Mouse (Mus musculus): Measurements from ENCODE around the gene Nme8. TPM values are rescaled to one million over a fixed set of nuclear protein-coding genes. Genes with fewer than 3 reads are reported as not detected.

Gene Nme8
- total and polyA plus RNA-seq, 2 experiments from 2014 or later: 0.17 TPM; not detected in 1

DNA sequence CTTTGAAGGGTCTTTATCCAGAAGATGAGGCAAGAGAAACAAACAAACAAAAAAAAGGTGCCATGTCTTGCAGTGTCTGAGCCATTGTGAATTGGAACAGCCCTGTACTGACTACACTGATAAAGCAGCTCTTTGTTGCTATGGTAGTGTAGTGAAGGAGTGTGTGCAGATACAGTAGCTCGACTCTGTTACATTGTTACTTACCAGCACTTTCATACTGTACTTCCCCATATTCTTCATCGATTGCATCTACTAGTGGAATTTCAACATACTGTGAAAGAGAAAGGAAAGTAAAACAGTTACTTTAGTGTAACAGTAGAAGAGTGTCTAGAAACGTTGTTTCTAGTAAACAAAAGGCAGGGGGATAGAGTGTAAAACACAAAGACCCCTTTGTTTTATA is 7.6 kb downstream of the Nme8 start:
- 70% methylated on average over 3 of the region's 3 CpGs for WGBS
- Histone ChIP-seq H3K4me2 (ENCODE audit: low read depth, low read length, poor library complexity, severe bottlenecking) (no peak overlapping the region), H3K36me3 (ENCODE audit: insufficient read depth, low read length) (no peaks in the 10 kb centered on the region), H3K27ac (ENCODE audit: low read depth, low read length) (no peak overlapping the region), H3K4me3 (ENCODE audit: low read depth, low read length) (no peak overlapping the region), H3K4me1 (ENCODE audit: insufficient read depth, low read length) (no peaks in the 10 kb centered on the region), H3K9me3 (ENCODE audit: low read length) (no peaks in the 10 kb centered on the region), H3K27me3 (ENCODE audit: insufficient read depth, low read length) (no peaks in the 10 kb centered on the region), H3K9ac (replicated peaks; ENCODE audit: low read length, poor library complexity, severe bottlenecking) (no peak overlapping the region)
- DNase-seq (ENCODE audit: low spot score) (no peak), ATAC-seq (ENCODE audit: low FRiP score) (no peak)
- TF ChIP-seq CTCF (IDR thresholded peaks at IDR 0.05): no peak

GRCm38 (mm10) chr13:19684007-19684406 is 13.6 kb downstream of the Nme8 start:
- TF ChIP-seq CTCF (IDR thresholded peaks at IDR 0.05): peak; percentile 93
- ATAC-seq (ENCODE audit: low FRiP score): no peak; the same call in 1 of the 2 replicates
- no peaks in the 10 kb centered on the region for H3K4me1 ChIP-seq (ENCODE audit: insufficient read depth, low read length)
- H3K27me3 ChIP-seq (ENCODE audit: insufficient read depth, low read length): no peaks in the 10 kb centered on the region
- no peaks in the 10 kb centered on the region for H3K9me3 ChIP-seq (ENCODE audit: low read length)
- 50% methylated on average over 2 of the region's 2 CpGs for whole genome bisulfite sequencing
- no peak overlapping the region for H3K27ac ChIP-seq (ENCODE audit: low read depth, low read length)
- H3K36me3 ChIP-seq (ENCODE audit: insufficient read depth, low read length): no peaks in the 10 kb centered on the region
- no peak overlapping the region for H3K4me3 ChIP-seq (ENCODE audit: low read depth, low read length)
- DNase-seq (ENCODE audit: low spot score): peak; percentile 77
- no peak overlapping the region for H3K4me2 ChIP-seq (ENCODE audit: low read depth, low read length, poor library complexity, severe bottlenecking)
- no peak overlapping the region for H3K9ac ChIP-seq (replicated peaks; ENCODE audit: low read length, poor library complexity, severe bottlenecking)

DNA sequence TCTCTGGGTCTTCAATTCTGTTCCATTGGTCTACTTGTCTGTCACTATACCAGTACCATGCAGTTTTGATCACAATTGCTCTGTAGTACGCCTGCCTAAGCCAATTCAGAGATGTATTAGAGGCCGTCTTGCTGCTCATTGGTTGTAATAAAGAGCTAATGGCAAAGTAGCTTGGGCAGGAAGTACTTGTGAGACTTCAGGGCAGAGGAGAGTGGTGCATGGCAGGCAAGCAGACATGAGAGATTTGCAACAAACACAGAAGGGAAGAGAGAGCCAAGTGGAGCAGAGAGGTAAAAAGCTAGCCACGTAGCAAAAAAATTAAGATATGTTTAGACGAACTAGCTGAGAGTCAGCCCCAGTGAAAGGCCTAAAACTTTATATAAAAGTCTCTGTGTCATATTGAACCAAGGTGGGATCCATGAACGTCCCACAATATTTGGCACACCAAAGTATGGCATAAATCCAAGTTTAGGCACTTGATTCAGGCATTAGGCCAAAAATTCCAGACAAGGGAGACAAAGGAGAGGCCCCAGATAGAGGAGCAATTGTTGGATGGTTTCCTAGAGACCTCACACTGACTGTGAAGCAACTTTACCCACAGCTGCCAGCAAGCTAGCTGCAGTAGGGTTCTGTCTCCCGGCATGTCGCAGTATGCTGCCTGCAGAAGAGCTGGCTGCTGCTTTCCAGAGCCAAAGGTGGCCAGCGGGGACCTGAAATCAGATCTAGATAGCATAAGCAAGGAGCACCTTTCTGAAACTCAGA is 14.5 kb downstream of the Nme8 start:
- WGBS: 48% methylated on average over 8 of the region's 8 CpGs
- TF ChIP-seq CTCF (IDR thresholded peaks at IDR 0.05): no peak
- no peak overlapping the region for H3K9ac ChIP-seq (replicated peaks; ENCODE audit: low read length, poor library complexity, severe bottlenecking)
- no peaks in the 10 kb centered on the region for H3K27me3 ChIP-seq (ENCODE audit: insufficient read depth, low read length)
- H3K36me3 ChIP-seq (ENCODE audit: insufficient read depth, low read length): no peaks in the 10 kb centered on the region
- H3K9me3 ChIP-seq (ENCODE audit: low read length): no peaks in the 10 kb centered on the region
- peak; percentile 82 for ATAC-seq (ENCODE audit: low FRiP score)
- peak; percentile 84 for DNase-seq (ENCODE audit: low spot score)
- H3K4me3 ChIP-seq (ENCODE audit: low read depth, low read length): no peak overlapping the region
- H3K4me2 ChIP-seq (ENCODE audit: low read depth, low read length, poor library complexity, severe bottlenecking): no peak overlapping the region
- H3K27ac ChIP-seq (ENCODE audit: low read depth, low read length): no peak overlapping the region
- H3K4me1 ChIP-seq (ENCODE audit: insufficient read depth, low read length): no peaks in the 10 kb centered on the region

- H3K27ac ChIP-seq (ENCODE audit: low read depth, low read length): no peak overlapping the region
- no peak overlapping the region for H3K4me3 ChIP-seq (ENCODE audit: low read depth, low read length)
- no peak for ATAC-seq (ENCODE audit: low FRiP score)
- no peaks in the 10 kb centered on the region for H3K4me1 ChIP-seq (ENCODE audit: insufficient read depth, low read length)
- no peaks in the 10 kb centered on the region for H3K36me3 ChIP-seq (ENCODE audit: insufficient read depth, low read length)
- TF ChIP-seq CTCF (IDR thresholded peaks at IDR 0.05): no peak
- H3K9ac ChIP-seq (replicated peaks; ENCODE audit: low read length, poor library complexity, severe bottlenecking): no peak overlapping the region
- no peaks in the 10 kb centered on the region for H3K27me3 ChIP-seq (ENCODE audit: insufficient read depth, low read length)
- no peaks in the 10 kb centered on the region for H3K9me3 ChIP-seq (ENCODE audit: low read length)
- no peak overlapping the region for H3K4me2 ChIP-seq (ENCODE audit: low read depth, low read length, poor library complexity, severe bottlenecking)
- peak; percentile 10 for DNase-seq (ENCODE audit: low spot score)
Measured at GRCm38 (mm10) chr13:19674601-19675000, 23.0 kb downstream of the Nme8 start.

GRCm38 (mm10) chr13:19674025-19674424 is 23.6 kb downstream of the Nme8 start:
- Histone ChIP-seq H3K4me1 (ENCODE audit: insufficient read depth, low read length) (no peaks in the 10 kb centered on the region), H3K4me2 (ENCODE audit: low read depth, low read length, poor library complexity, severe bottlenecking) (no peak overlapping the region), H3K27ac (ENCODE audit: low read depth, low read length) (no peak overlapping the region), H3K4me3 (ENCODE audit: low read depth, low read length) (no peak overlapping the region), H3K9me3 (ENCODE audit: low read length) (no peaks in the 10 kb centered on the region), H3K36me3 (ENCODE audit: insufficient read depth, low read length) (no peaks in the 10 kb centered on the region), H3K27me3 (ENCODE audit: insufficient read depth, low read length) (no peaks in the 10 kb centered on the region), H3K9ac (replicated peaks; ENCODE audit: low read length, poor library complexity, severe bottlenecking) (no peak overlapping the region)
- 76% methylated on average over 3 of the region's 3 CpGs for WGBS
- TF ChIP-seq CTCF (IDR thresholded peaks at IDR 0.05): no peak
- DNase-seq (ENCODE audit: low spot score) (no peak), ATAC-seq (ENCODE audit: low FRiP score) (no peak)

DNA sequence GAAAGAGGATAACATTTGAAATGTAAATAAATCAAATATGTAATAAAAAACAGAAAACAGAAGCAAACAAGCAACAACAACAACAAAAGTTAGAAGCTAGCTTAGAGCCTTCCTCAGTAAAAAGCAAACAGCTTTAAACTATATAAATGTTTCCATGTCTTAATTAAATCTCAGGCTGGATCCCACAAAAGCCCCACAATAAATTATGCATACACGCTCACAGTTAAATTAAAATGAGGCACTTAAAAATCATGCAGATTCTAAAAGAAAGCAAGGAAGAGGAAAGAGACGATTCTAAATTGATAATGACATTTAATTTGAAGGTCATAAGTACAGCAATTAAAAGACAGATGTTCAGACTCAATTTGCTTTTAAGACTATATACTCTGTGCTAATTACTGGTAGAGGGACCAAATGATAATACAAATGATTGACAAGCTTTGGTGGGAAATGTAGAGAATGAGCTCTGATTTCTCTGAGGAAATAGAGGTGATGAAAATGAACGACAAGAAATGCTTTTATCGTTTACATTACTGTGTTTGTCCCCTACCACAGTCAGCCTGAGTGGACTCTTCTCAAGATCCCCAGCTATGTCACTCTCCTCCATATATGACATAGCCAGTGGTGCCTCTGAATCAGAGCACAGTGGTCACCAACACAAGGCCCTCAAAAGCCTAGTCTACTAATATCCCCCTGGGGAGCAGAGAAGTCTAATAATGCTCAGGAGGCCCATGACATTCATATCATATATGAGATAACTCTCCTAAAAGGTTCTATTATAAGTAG is 29.0 kb downstream of the Nme8 start:
- no peak for TF ChIP-seq CTCF (IDR thresholded peaks at IDR 0.05)
- H3K9ac ChIP-seq (replicated peaks; ENCODE audit: low read length, poor library complexity, severe bottlenecking): no peak overlapping the region

More for the DNA sequence above, 29.0 kb downstream of the Nme8 start:
- Histone ChIP-seq H3K27ac (ENCODE audit: low read depth, low read length) (no peak overlapping the region), H3K27me3 (ENCODE audit: insufficient read depth, low read length) (no peaks in the 10 kb centered on the region), H3K36me3 (ENCODE audit: insufficient read depth, low read length) (no peaks in the 10 kb centered on the region), H3K4me2 (ENCODE audit: low read depth, low read length, poor library complexity, severe bottlenecking) (no peak overlapping the region), H3K4me3 (ENCODE audit: low read depth, low read length) (no peak overlapping the region), H3K9me3 (ENCODE audit: low read length) (no peaks in the 10 kb centered on the region), H3K4me1 (ENCODE audit: insufficient read depth, low read length) (no peaks in the 10 kb centered on the region)
- ATAC-seq (ENCODE audit: low FRiP score): no peak
- no peak for DNase-seq (ENCODE audit: low spot score)
- WGBS: 64% methylated on average over 4 of the region's 4 CpGs

All from midbrain, postnatal 0 days (tissue).